Mouse (Mus musculus) hindbrain, embryonic 10.5 days (tissue): ENCODE measurements around the gene Cdk2. TPM values are rescaled to one million over a fixed set of nuclear protein-coding genes. Genes with fewer than 3 reads are reported as not detected.

Experiments used
- DNase-seq: peaks from one replicate; pipeline ENCODE4 v3.0.0-alpha.2; 2017; ENCODE audit warnings: low spot score
- H3K27ac ChIP-seq: fragments of 300-500 bp; sonication (generic); 2 replicates; pipeline ENCODE4 v1.5.1; 2016; ENCODE audit warnings: mild to moderate bottlenecking, moderate library complexity
- H3K27me3 ChIP-seq: fragments of 300-500 bp; sonication (generic); 2 replicates; pipeline ENCODE4 v1.6.1; 2016; ENCODE audit warnings: mild to moderate bottlenecking; ENCODE audit not compliant: poor library complexity, insufficient read depth, severe bottlenecking
- H3K36me3 ChIP-seq: fragments of 300-500 bp; sonication (generic); 2 replicates; pipeline ENCODE4 v1.6.1; 2016; ENCODE audit warnings: mild to moderate bottlenecking, moderate library complexity
- H3K4me1 ChIP-seq: fragments of 300-500 bp; sonication (generic); replicated peaks from 2 replicates; pipeline ENCODE4 v1.6.1; 2016; ENCODE audit warnings: mild to moderate bottlenecking
- H3K4me3 ChIP-seq: fragments of 300-500 bp; sonication (generic); 2 replicates; pipeline ENCODE4 v1.5.1; 2016; ENCODE audit warnings: mild to moderate bottlenecking, moderate library complexity
- H3K9me3 ChIP-seq: fragments of 300-500 bp; sonication (generic); 2 replicates; pipeline ENCODE4 v1.6.1; 2016; ENCODE audit warnings: mild to moderate bottlenecking, moderate library complexity
- WGBS: fragments of 180-500 bp; shearing (Covaris S2); methylation state at CpG from one replicate; pipeline ENCODE4 v1.1.7; 2016; 5-methylcytosine and 5-hydroxymethylcytosine counted together
- polyA plus RNA-seq: library from polyadenylated mRNA; unstranded; fragments of >200 nt; fragmentation: Nextera tagmentation; extraction: Ambion mirVana; gene quantifications from 2 replicates; pipeline ENCODE4 v1.2.1, GENCODE M21; 2016

Cdk2 gene
- polyA plus RNA-seq, result 91.0 and 109 TPM in 2 replicates

- H3K4me3 ChIP-seq, result peak within 1 kb of the TSS; percentile 90
- H3K4me1 ChIP-seq, result peaks cover 31% of the 10 kb centered on the region
- under 1% methylated on average over 61 of the region's 62 CpGs for WGBS
- H3K9me3 ChIP-seq, result no peaks in the 10 kb centered on the region
- H3K27ac ChIP-seq, result peak within 1 kb of the TSS; percentile 95
- DNase-seq, result peak; percentile 95
- 0 out of 2 replicates have a peak, but pooled peaks cover 2% of the 10 kb centered on the region for H3K27me3 ChIP-seq
- peaks cover 38% of the 10 kb centered on the region for H3K36me3 ChIP-seq
Measured at GRCm38 (mm10) chr10:128704491-128705316, at the start of gene Cdk2. TSS of gene Cdk2 (minus strand) at chr10:128705031.

GRCm38 (mm10) chr10:128748252-128748864 is 43.5 kb upstream of the Cdk2 start:
- WGBS, result under 1% methylated on average over 37 of the region's 37 CpGs
- Histone ChIP-seq H3K4me3 (peak overlapping the region; percentile 84), H3K36me3 (peaks cover 16% of the 10 kb centered on the region), H3K4me1 (peaks cover 39% of the 10 kb centered on the region), H3K27me3 (peaks cover 33% of the 10 kb centered on the region), H3K9me3 (no peaks in the 10 kb centered on the region), H3K27ac (peak overlapping the region; percentile 98)
- peak; percentile 94 for DNase-seq

- Histone ChIP-seq H3K4me1 (peaks cover 46% of the 10 kb centered on the region), H3K27ac (peak within 1 kb of the TSS; percentile 98), H3K36me3 (peaks cover 10% of the 10 kb centered on the region), H3K4me3 (peak within 1 kb of the TSS; percentile 84), H3K9me3 (no peaks in the 10 kb centered on the region), H3K27me3 (peaks cover 39% of the 10 kb centered on the region)
- under 1% methylated on average over 36 of the region's 36 CpGs for WGBS
- DNase-seq, result peak; percentile 77
Measured at GRCm38 (mm10) chr10:128747646-128748251, 42.9 kb upstream of the Cdk2 start, which contains the start of gene Pym1. TSS of gene Pym1 (plus strand) at chr10:128747889.

- H3K4me3 ChIP-seq, result peak overlapping the region; percentile 84
- 41% methylated on average over 9 of the region's 9 CpGs for WGBS
- peaks cover 45% of the 10 kb centered on the region for H3K27me3 ChIP-seq
- H3K27ac ChIP-seq, result peak overlapping the region; percentile 98
- H3K4me1 ChIP-seq, result peaks cover 47% of the 10 kb centered on the region
- no peak for DNase-seq
- H3K9me3 ChIP-seq, result no peaks in the 10 kb centered on the region
- peaks cover 3% of the 10 kb centered on the region; the same call in 1 of the 2 replicates for H3K36me3 ChIP-seq
Measured at GRCm38 (mm10) chr10:128746972-128747645, 42.3 kb upstream of the Cdk2 start.

- H3K4me1 ChIP-seq, result peaks cover 47% of the 10 kb centered on the region
- no peak for DNase-seq
- no peak overlapping the region for H3K27ac ChIP-seq
- H3K36me3 ChIP-seq, result no peaks in the 10 kb centered on the region; the same call in 1 of the 2 replicates
- WGBS, result 93% methylated on average over 10 of the region's 10 CpGs
- H3K4me3 ChIP-seq, result no peak overlapping the region
- peaks cover 56% of the 10 kb centered on the region for H3K27me3 ChIP-seq
- no peaks in the 10 kb centered on the region for H3K9me3 ChIP-seq
Measured at GRCm38 (mm10) chr10:128745946-128746613, 41.2 kb upstream of the Cdk2 start.

- peak within 1 kb of the TSS; percentile 74 for H3K4me3 ChIP-seq
- peaks cover 56% of the 10 kb centered on the region for H3K27me3 ChIP-seq
- no peaks in the 10 kb centered on the region for H3K9me3 ChIP-seq
- DNase-seq, result peak; percentile 18
- WGBS, result 21% methylated on average over 18 of the region's 18 CpGs
- no peaks in the 10 kb centered on the region for H3K36me3 ChIP-seq
- H3K4me1 ChIP-seq, result peaks cover 41% of the 10 kb centered on the region
- H3K27ac ChIP-seq, result peak within 1 kb of the TSS; percentile 84
Measured at GRCm38 (mm10) chr10:128744680-128745601, 40.1 kb upstream of the Cdk2 start, which contains the start of gene Dgka. TSS of gene Dgka (minus strand) at chr10:128744855.

GRCm38 (mm10) chr10:128744211-128744610 is 39.4 kb upstream of the Cdk2 start:
- Histone ChIP-seq H3K27ac (peak overlapping the region; percentile 84), H3K36me3 (no peaks in the 10 kb centered on the region), H3K4me1 (peaks cover 34% of the 10 kb centered on the region), H3K27me3 (peaks cover 56% of the 10 kb centered on the region), H3K9me3 (no peaks in the 10 kb centered on the region), H3K4me3 (peak overlapping the region; percentile 74)
- no peak for DNase-seq
- 13% methylated on average over 8 of the region's 8 CpGs for WGBS

GRCm38 (mm10) chr10:128743791-128744191 is 39.0 kb upstream of the Cdk2 start:
- WGBS, result under 1% methylated on average over 37 of the region's 37 CpGs
- Histone ChIP-seq H3K4me1 (peaks cover 30% of the 10 kb centered on the region), H3K36me3 (no peaks in the 10 kb centered on the region), H3K4me3 (peak overlapping the region; percentile 74), H3K27ac (peak overlapping the region; percentile 84), H3K27me3 (peaks cover 56% of the 10 kb centered on the region), H3K9me3 (no peaks in the 10 kb centered on the region)
- peak; percentile 73 for DNase-seq

GRCm38 (mm10) chr10:128743235-128743634 is 38.4 kb upstream of the Cdk2 start:
- no peaks in the 10 kb centered on the region for H3K9me3 ChIP-seq
- no peak for DNase-seq
- H3K27me3 ChIP-seq, result peaks cover 56% of the 10 kb centered on the region
- H3K27ac ChIP-seq, result 0 out of 2 replicates have a peak overlapping the region, but pooled peaks have one; percentile 84
- H3K4me1 ChIP-seq, result peaks cover 30% of the 10 kb centered on the region
- H3K4me3 ChIP-seq, result peak overlapping the region; percentile 74
- WGBS, result 8% methylated on average over 7 of the region's 7 CpGs
- no peaks in the 10 kb centered on the region for H3K36me3 ChIP-seq

GRCm38 (mm10) chr10:128742616-128743015 is 37.8 kb upstream of the Cdk2 start:
- DNase-seq, result no peak
- Histone ChIP-seq H3K27ac (no peak overlapping the region), H3K4me1 (peaks cover 28% of the 10 kb centered on the region), H3K27me3 (peaks cover 56% of the 10 kb centered on the region), H3K9me3 (no peaks in the 10 kb centered on the region), H3K4me3 (no peak overlapping the region), H3K36me3 (no peaks in the 10 kb centered on the region)
- 55% methylated on average over 4 of the region's 4 CpGs for WGBS

GRCm38 (mm10) chr10:128740296-128740695 is 35.5 kb upstream of the Cdk2 start:
- Histone ChIP-seq H3K36me3 (no peaks in the 10 kb centered on the region), H3K27ac (no peak overlapping the region), H3K9me3 (no peaks in the 10 kb centered on the region), H3K4me3 (no peak overlapping the region), H3K27me3 (peaks cover 43% of the 10 kb centered on the region), H3K4me1 (peaks cover 31% of the 10 kb centered on the region)
- no peak for DNase-seq
- WGBS, result 79% methylated on average over 2 of the region's 2 CpGs
